20 mouse cellular contexts compared by ENCODE assay signal in the genomic region with DNA sequence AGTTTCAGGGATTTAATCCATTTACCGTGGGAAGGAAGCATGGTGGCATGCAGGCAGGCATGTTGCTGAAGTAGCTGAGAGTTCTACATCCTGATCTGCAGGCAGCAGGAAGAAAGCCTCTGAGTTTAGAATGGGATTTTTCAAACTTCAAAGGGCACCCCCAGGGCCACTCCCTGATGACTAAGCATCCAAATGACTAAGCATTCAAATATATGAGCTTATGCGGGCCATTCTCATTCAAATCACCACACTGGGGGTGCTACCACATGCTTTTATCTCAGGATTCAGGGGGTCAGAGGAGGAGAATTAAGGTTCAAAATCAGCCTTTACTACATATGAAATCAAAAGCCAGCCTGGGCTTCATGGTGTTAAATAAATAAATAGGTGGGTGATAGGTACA. TPM values are rescaled to one million over a fixed set of nuclear protein-coding genes. Genes with fewer than 3 reads are reported as not detected.
A peak's percentile ranks its signal among the peaks of the same experiment; 100 is the strongest.
DNase-seq lines count a peak whose midpoint lies in the region; ATAC-seq and TF ChIP-seq lines count a peak whose summit lies in the region.
"Had no signal": no experiment of that assay in that cellular context is flagged by ENCODE, and none has a peak within 500 bp of the region (broad histone marks: within the 10 kb centered on the region; RNA-seq: fewer than 3 reads in every experiment).

No protein-coding gene starts in this region.

- dilution Hi-C loops in CH12.LX (cut with MboI; ENCODE audit: extremely low pct_ligation_motif_present, extremely low pct_unique_long_range_greater_than_20kb, low sequenced_read_pairs) = no loop called here

- peaks cover 8 to 17% of the 10 kb centered on the region in 2 experiments for H3K4me1 ChIP-seq in CH12.LX (ENCODE audit: control insufficient read depth in 1 of 2, insufficient read depth in 2 of 2)
- H3K4me1 ChIP-seq: hindbrain, embryonic 15.5 days; limb, embryonic 13.5 days had no signal

- peak; percentile 65 for TF ChIP-seq EP300 in CH12.LX (IDR thresholded peaks at IDR 0.05; ENCODE audit: low read length)

- no peak for TF ChIP-seq POLR2A in CH12.LX (IDR thresholded peaks at IDR 0.05; ENCODE audit: low read depth, low read length)

- ATAC-seq in frontal cortex, adult (ENCODE audit: low TSS enrichment) = no peak
- ATAC-seq: forebrain, embryonic 16.5 days; liver, postnatal 0 days; Patski had no signal

- no peaks in the 10 kb centered on the region for H3K36me3 ChIP-seq in CH12.LX (replicated peaks in 1 of 2; ENCODE audit: control insufficient read depth in 1 of 2, insufficient read depth in 1 of 2, low read length in 1 of 2)
- H3K36me3 ChIP-seq: hindbrain, embryonic 15.5 days; limb, embryonic 13.5 days; midbrain, embryonic 12.5 days had no signal

- TF ChIP-seq RAD21 in CH12.LX (IDR thresholded peaks at IDR 0.05; ENCODE audit: low read depth, low read length) = no peak

- no peak overlapping the region; the same call in 1 of the 2 replicates for H3K27ac ChIP-seq in CH12.LX (ENCODE audit: insufficient read depth, low read depth)
- H3K27ac ChIP-seq: gastrocnemius, adult 2 months; hindbrain, embryonic 15.5 days; limb, embryonic 13.5 days; macrophage; midbrain, embryonic 12.5 days had no signal

- peak overlapping the region in 1 of 3 experiments; percentile 23 for H3K4me3 ChIP-seq in CH12.LX (replicated peaks in 1 of 3; ENCODE audit: low read depth in 2 of 3, low read length in 2 of 3, poor library complexity in 1 of 3)
- H3K4me3 ChIP-seq: gastrocnemius, adult 2 months; hindbrain, embryonic 15.5 days; limb, embryonic 13.5 days; midbrain, embryonic 12.5 days had no signal

- intact Hi-C loops in heart, postnatal 36 days (cut with DNase I) = no loop called here

- no peak overlapping the region for H3K9ac ChIP-seq in CH12.LX (ENCODE audit: insufficient read depth, low read depth)
- H3K9ac ChIP-seq: hindbrain, embryonic 15.5 days; limb, embryonic 13.5 days; liver, postnatal 0 days; midbrain, embryonic 12.5 days had no signal

- in situ Hi-C loops in CH12.LX (cut with MboI; ENCODE audit: low pct_ligation_motif_present, low pct_unique_long_range_greater_than_20kb, low sequenced_read_pairs) = no loop called here

- H3K27me3 ChIP-seq in CH12.LX (replicated peaks) = no peaks in the 10 kb centered on the region
- H3K27me3 ChIP-seq: hindbrain, embryonic 15.5 days; limb, embryonic 13.5 days; midbrain, embryonic 12.5 days had no signal

- peak overlapping the region; percentile 58 for H3K4me2 ChIP-seq in CH12.LX (ENCODE audit: insufficient read depth, low read depth, poor library complexity, severe bottlenecking)
- H3K4me2 ChIP-seq: hindbrain, embryonic 15.5 days; limb, embryonic 13.5 days; midbrain, embryonic 12.5 days had no signal

- H3K79me2 ChIP-seq in CH12.LX (replicated peaks; ENCODE audit: control insufficient read depth, extremely low read depth, insufficient read depth, poor library complexity, severe bottlenecking) = no peaks in the 10 kb centered on the region

- peak; percentile 68 for DNase-seq in heart, adult 11 months
- no peak for DNase-seq in heart, postnatal 36 days
- peak; percentile 71 for DNase-seq in CH12.LX (ENCODE audit: extremely low read depth)
- peak; percentile 41 for DNase-seq in NIH3T3 (ENCODE audit: low read depth)
- no peak for DNase-seq in spleen, adult 12 weeks (ENCODE audit: low spot score)
- no peak for DNase-seq in cerebellum, postnatal 4 days (ENCODE audit: low spot score in 2 of 2)
- DNase-seq: cerebellum, adult 2 months; gastrocnemius, adult 2 months; heart, postnatal 10 days; kidney, adult 11 months; kidney, postnatal 10 days; layer of hippocampus, adult 9-11 months; liver, postnatal 0 days had no signal

- no peaks in the 10 kb centered on the region for H3K9me3 ChIP-seq in CH12.LX (replicated peaks; ENCODE audit: low read length)
- H3K9me3 ChIP-seq: hindbrain, embryonic 15.5 days; limb, embryonic 13.5 days; midbrain, embryonic 12.5 days had no signal

- TF ChIP-seq CTCF in CH12.LX (conservative IDR thresholded peaks at IDR 0.05 in 1 of 2, IDR thresholded peaks at IDR 0.05 in 1 of 2; ENCODE audit: low read depth in 2 of 2, low read length in 2 of 2) = no peak

TF ChIP-seq in CH12.LX, 34 proteins besides CTCF, POLR2A, EP300 and RAD21:
- TF ChIP-seq BHLHE40 (IDR thresholded peaks at IDR 0.05; ENCODE audit: low read depth, low read length) (peak; percentile 38; the same call in 1 of the 2 replicates), RCOR1 (conservative IDR thresholded peaks at IDR 0.05; ENCODE audit: low read depth, low read length) (no peak), POLR2AphosphoS2 (IDR thresholded peaks at IDR 0.05; ENCODE audit: low read depth, low read length) (no peak), IRF4 (IDR thresholded peaks at IDR 0.05; ENCODE audit: low read depth, low read length) (peak; percentile 88), HCFC1 (IDR thresholded peaks at IDR 0.05; ENCODE audit: low read depth, low read length) (no peak; the same call in 1 of the 2 replicates), USF2 (conservative IDR thresholded peaks at IDR 0.05; ENCODE audit: low read depth, low read length) (no peak), TBP (conservative IDR thresholded peaks at IDR 0.05; ENCODE audit: low read depth, low read length) (0 out of 2 replicates have a peak, but pooled peaks have one; percentile 25), ZKSCAN1 (IDR thresholded peaks at IDR 0.05; ENCODE audit: borderline replicate concordance, low read depth, low read length) (no peak), ZNF384 (IDR thresholded peaks at IDR 0.05; ENCODE audit: low read depth, low read length) (no peak), JUN (IDR thresholded peaks at IDR 0.05; ENCODE audit: insufficient read depth, low read depth, low read length) (peak; percentile 76), UBTF (IDR thresholded peaks at IDR 0.05; ENCODE audit: low read depth, low read length) (no peak), JUND (conservative IDR thresholded peaks at IDR 0.05; ENCODE audit: low read depth, low read length) (peak; percentile 71), MEF2A (IDR thresholded peaks at IDR 0.05; ENCODE audit: borderline replicate concordance, low read depth, low read length) (peak; percentile 66), USF1 (IDR thresholded peaks at IDR 0.05; ENCODE audit: low read depth, low read length) (no peak), ELF1 (IDR thresholded peaks at IDR 0.05; ENCODE audit: low read depth, low read length) (0 out of 2 replicates have a peak, but pooled peaks have one; percentile 16), CHD2 (IDR thresholded peaks at IDR 0.05; ENCODE audit: low read length) (no peak), SMC3 (IDR thresholded peaks at IDR 0.05; ENCODE audit: low read depth, low read length) (no peak), MYC (IDR thresholded peaks at IDR 0.05; ENCODE audit: low read depth, low read length) (no peak), E2F4 (IDR thresholded peaks at IDR 0.05; ENCODE audit: insufficient replicate concordance, low read depth, low read length) (no peak), NRF1 (IDR thresholded peaks at IDR 0.05; ENCODE audit: low read depth, low read length) (no peak), MAZ (IDR thresholded peaks at IDR 0.05; ENCODE audit: low read depth, low read length) (0 out of 2 replicates have a peak, but pooled peaks have one; percentile 65), CHD1 (IDR thresholded peaks at IDR 0.05; ENCODE audit: low read depth, low read length) (no peak), GABPA (IDR thresholded peaks at IDR 0.05; ENCODE audit: insufficient replicate concordance, low read depth, low read length) (no peak), ZMIZ1 (IDR thresholded peaks at IDR 0.05; ENCODE audit: low read depth, low read length) (no peak), PAX5 (IDR thresholded peaks at IDR 0.05; ENCODE audit: low read length) (no peak), MAFK (IDR thresholded peaks at IDR 0.05; ENCODE audit: insufficient replicate concordance, low read length) (peak; percentile 45; the same call in 1 of the 2 replicates), MAX (IDR thresholded peaks at IDR 0.05; ENCODE audit: low read length) (no peak), SIN3A (IDR thresholded peaks at IDR 0.05; ENCODE audit: low read length) (no peak), MXI1 (IDR thresholded peaks at IDR 0.05; ENCODE audit: low read depth, low read length) (no peak), NELFE (IDR thresholded peaks at IDR 0.05; ENCODE audit: low read depth, low read length) (no peak), TCF12 (IDR thresholded peaks at IDR 0.05; ENCODE audit: low read depth, low read length) (peak; percentile 17; the same call in 1 of the 2 replicates), ETS1 (conservative IDR thresholded peaks at IDR 0.05; ENCODE audit: low read depth, low read length) (peak; percentile 82), ZC3H11A (IDR thresholded peaks at IDR 0.05; ENCODE audit: low read depth, low read length) (no peak), KAT2A (IDR thresholded peaks at IDR 0.05; ENCODE audit: insufficient replicate concordance, low read length) (no peak)
TF ChIP-seq in CH12.LX: peak in this region for 11.

RNA-seq across cellular contexts. Expression of a gene that starts 5.7 kb away (rescaled TPM):
- total RNA-seq in heart, postnatal 36 days (2021) = 10 to 100 TPM; 20.6 to 21.4 TPM
- total RNA-seq in CH12.LX (2012; rRNA removed) = 1.9 and 3.5 TPM in 2 replicates
- 1.7 and 1.9 TPM in 2 replicates for total RNA-seq in CH12.LX (2014; rRNA removed)
- polyA plus RNA-seq in CH12.LX (2012; ENCODE audit: insufficient read length, low read depth) = 5.2 and 6.2 TPM in 2 replicates

Comparison
In these comparisons a context has a peak if more than half of its experiments do, and no peak if none do; other contexts are left out.
1. DNase-seq: peak in heart, adult 11 months (single experiment), CH12.LX (single experiment) and NIH3T3 (single experiment); none in heart, postnatal 36 days (0 of 2), spleen, adult 12 weeks (single experiment) and cerebellum, postnatal 4 days (0 of 2).
2. RNA of a gene that starts 5.7 kb away (total RNA-seq): 20.6 to 21.4 TPM in heart, postnatal 36 days; 1.7 to 3.5 TPM in CH12.LX; every median in the first group is over 4 times any median in the second.